25 mouse cellular contexts compared by ENCODE assay signal in the genomic region with DNA sequence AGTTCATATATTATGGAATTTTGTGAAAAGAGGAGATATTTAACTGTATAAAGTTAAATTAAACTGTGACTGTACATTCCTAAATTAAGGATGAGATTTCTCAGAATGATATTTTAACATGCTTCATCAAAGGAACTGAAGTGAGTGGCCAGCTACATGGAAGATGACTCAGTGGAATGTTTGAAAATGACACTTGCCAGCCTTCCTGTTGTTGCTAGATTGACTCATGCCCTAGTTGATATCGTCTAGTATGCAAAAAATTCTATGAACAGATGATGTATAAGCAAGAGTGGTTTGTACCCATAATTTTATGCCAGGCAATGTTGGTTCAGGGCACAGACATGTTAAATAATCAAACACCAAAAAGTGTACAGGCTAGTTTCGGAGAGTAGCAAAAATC.
"Had no signal": no experiment of that assay in that cellular context is flagged by ENCODE, and none has a peak within 500 bp of the region (broad histone marks: within the 10 kb centered on the region; RNA-seq: fewer than 3 reads in every experiment).

No protein-coding gene starts in this region.

- H3K27ac ChIP-seq: heart, adult 2 months; heart, embryonic 13.5 days; heart, embryonic 15.5 days; hindbrain, embryonic 14.5 days; intestine, embryonic 15.5 days; layer of hippocampus, adult 2 months; limb, embryonic 13.5 days; limb, embryonic 15.5 days; liver, embryonic 12.5 days; liver, embryonic 14.5 days had no signal

- H3K4me1 ChIP-seq: heart, embryonic 13.5 days; heart, embryonic 15.5 days; intestine, embryonic 15.5 days; limb, embryonic 13.5 days; limb, embryonic 15.5 days; liver, embryonic 12.5 days had no signal

- H3K36me3 ChIP-seq: heart, embryonic 13.5 days; heart, embryonic 15.5 days; intestine, embryonic 15.5 days; limb, embryonic 13.5 days; limb, embryonic 15.5 days; liver, embryonic 12.5 days had no signal

- H3K27me3 ChIP-seq: heart, embryonic 13.5 days; heart, embryonic 15.5 days; intestine, embryonic 15.5 days; limb, embryonic 15.5 days; liver, embryonic 12.5 days had no signal

- H3K9me3 ChIP-seq: heart, embryonic 13.5 days; heart, embryonic 15.5 days; intestine, embryonic 15.5 days; limb, embryonic 13.5 days; limb, embryonic 15.5 days; liver, embryonic 12.5 days had no signal

- H3K4me2 ChIP-seq: heart, embryonic 11.5 days; heart, embryonic 13.5 days; heart, embryonic 15.5 days; hindbrain, embryonic 14.5 days; intestine, embryonic 15.5 days; limb, embryonic 13.5 days; limb, embryonic 15.5 days; liver, embryonic 12.5 days had no signal

- DNase-seq: gastrocnemius, postnatal 14 days; gastrocnemius, postnatal 36 days; heart, adult 11 months; heart, adult 2 months; heart, postnatal 14 days; heart, postnatal 36 days; kidney, adult 18-20 months; kidney, adult 8-10 months; kidney, postnatal 10 days; kidney, postnatal 25 days; kidney, postnatal 4 days; left cerebral cortex, postnatal 4 days had no signal

- H3K4me3 ChIP-seq: heart, adult 2 months; heart, embryonic 13.5 days; heart, embryonic 15.5 days; intestine, embryonic 15.5 days; layer of hippocampus, adult 2 months; limb, embryonic 13.5 days; limb, embryonic 15.5 days; liver, embryonic 12.5 days had no signal

- ATAC-seq: hindbrain, embryonic 16.5 days; inflammation-experienced regulatory T-cells, adult 6 months; intestine, embryonic 15.5 days; intestine, postnatal 0 days; liver, embryonic 12.5 days had no signal

- H3K9ac ChIP-seq: heart, embryonic 13.5 days; heart, embryonic 15.5 days; hindbrain, embryonic 14.5 days; intestine, embryonic 15.5 days; limb, embryonic 13.5 days; limb, embryonic 15.5 days; liver, embryonic 12.5 days; liver, embryonic 14.5 days had no signal
